Mouse (Mus musculus) G1E (cell line): Measurements from ENCODE around the gene Prickle1. TPM values are rescaled to one million over a fixed set of nuclear protein-coding genes. Genes with fewer than 3 reads are reported as not detected.

Experiments used
- ATAC-seq: 2 replicates; pipeline ENCODE4 v1.8.0; 2016; ENCODE audit warnings: mild to moderate bottlenecking; ENCODE audit not compliant: insufficient number of reproducible peaks, poor library complexity, low FRiP score, severe bottlenecking; ENCODE audit errors: extremely low read depth
- DNase-seq: peaks from one replicate; pipeline ENCODE4 v3.0.0; 2012; ENCODE audit warnings: low spot score
- H3K27me3 ChIP-seq: 2 replicates; pipeline ENCODE4 v1.6.1; 2012; ENCODE audit warnings: mild to moderate bottlenecking, low read length, inconsistent platforms; ENCODE audit not compliant: insufficient read depth
- H3K36me3 ChIP-seq: replicated peaks from 2 replicates; pipeline ENCODE3; 2012; ENCODE audit warnings: mild to moderate bottlenecking, inconsistent platforms
- H3K4me1 ChIP-seq: 2 replicates; pipeline ENCODE4 v1.6.1; 2012; ENCODE audit warnings: low read depth, low read length, inconsistent platforms, mixed read lengths; ENCODE audit not compliant: insufficient read depth
- H3K4me3 ChIP-seq: 2 replicates; pipeline ENCODE4 v1.5.1; 2012; ENCODE audit warnings: low read depth, mild to moderate bottlenecking, inconsistent platforms, low read length, moderate library complexity, mixed read lengths
- H3K9me3 ChIP-seq: replicated peaks from 2 replicates; pipeline ENCODE4 v1.6.1; 2012; ENCODE audit warnings: inconsistent platforms
- CTCF ChIP-seq: IDR thresholded peaks from 2 replicates; pipeline ENCODE4 v1.5.1; 2012; ENCODE audit warnings: low read depth, low read length, inconsistent platforms, mixed read lengths
- GATA1 ChIP-seq: IDR thresholded peaks from 2 replicates; pipeline ENCODE4 v1.6.1; 2012; ENCODE audit warnings: borderline replicate concordance, low read length, inconsistent platforms, mixed read lengths
- GATA2 ChIP-seq: IDR thresholded peaks from 2 replicates; pipeline ENCODE4 v1.6.1; 2012; ENCODE audit warnings: low read depth, low read length, inconsistent platforms, borderline replicate concordance
- POLR2AphosphoS5 ChIP-seq: IDR thresholded peaks from 2 replicates; pipeline ENCODE4 v1.6.1; 2012; ENCODE audit warnings: low read depth, low read length, inconsistent platforms; ENCODE audit not compliant: insufficient replicate concordance
- TAL1 ChIP-seq: conservative IDR thresholded peaks from 2 replicates; pipeline ENCODE4 v1.6.1; 2012; ENCODE audit warnings: low read depth, low read length, inconsistent platforms, mixed read lengths
- polyA plus RNA-seq: library from polyadenylated mRNA; stranded (reverse); fragments of >175 nt; gene quantifications from 2 replicates; pipeline ENCODE4 v1.2.3, GENCODE M21; 2012
- total RNA-seq, 2 experiments: library from RNA; stranded (forward) in 1 of 2; stranded (reverse) in 1 of 2; fragments of 200-1000 nt in 1 of 2; fragments of >200 nt in 1 of 2; fragmentation: Nextera tagmentation in 1 of 2; gene quantifications; 2 replicates each; pipeline ENCODE4 v1.2.3; 2014 to 2017

The Prickle1 gene
- total and polyA plus RNA-seq, 3 experiments, result under 0.01 TPM; not detected in 2

DNA sequence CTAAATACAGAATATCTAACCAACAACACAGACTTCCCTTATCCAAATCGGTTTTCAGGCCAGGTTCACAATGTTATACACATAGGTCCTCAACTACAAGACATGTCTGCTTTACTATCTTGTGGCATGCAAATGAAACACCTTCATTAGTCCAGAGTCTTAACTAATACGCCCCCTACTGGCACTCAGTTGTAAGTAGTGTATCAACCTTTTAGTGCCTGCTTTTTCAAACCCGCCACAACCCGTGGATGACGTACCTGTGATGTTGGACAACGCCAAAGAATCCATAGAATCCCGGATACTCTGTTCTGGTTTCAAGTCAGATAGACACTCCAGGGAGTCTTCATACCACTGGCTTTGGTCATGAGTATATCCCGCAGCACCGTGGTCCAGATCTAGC is 93.0 kb downstream of the Prickle1 start:
- TF ChIP-seq CTCF, result no peak
- TF ChIP-seq TAL1, result no peak
- no peak for TF ChIP-seq GATA2
- TF ChIP-seq POLR2AphosphoS5, result no peak
- no peak for TF ChIP-seq GATA1
- no peak for ATAC-seq
- no peaks in the 10 kb centered on the region for H3K4me1 ChIP-seq

DNA sequence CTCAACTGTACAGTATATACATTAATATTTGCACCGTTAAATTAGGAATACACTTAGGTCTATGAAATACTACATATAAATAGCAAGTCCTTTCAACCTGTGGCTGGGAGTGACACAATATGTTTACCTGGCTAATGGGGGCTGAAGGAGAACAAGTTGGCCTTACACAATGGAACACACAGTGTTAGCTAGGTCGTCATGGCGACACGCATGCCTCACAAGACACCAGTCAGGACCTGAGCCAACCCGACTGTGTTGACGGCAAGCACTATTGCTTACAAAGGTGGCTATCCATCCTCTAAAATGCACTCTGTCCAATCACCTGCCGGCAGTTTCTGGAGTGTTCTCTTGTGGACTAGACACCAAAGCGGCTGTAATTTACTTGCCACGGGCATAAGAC is 95.8 kb downstream of the Prickle1 start:
- Histone ChIP-seq H3K27me3 (no peaks in the 10 kb centered on the region), H3K4me3 (no peak overlapping the region), H3K4me1 (no peaks in the 10 kb centered on the region), H3K9me3 (peaks cover 3% of the 10 kb centered on the region; the same call in 1 of the 2 replicates), H3K36me3 (peaks cover 56% of the 10 kb centered on the region)
- no peak for TF ChIP-seq POLR2AphosphoS5
- TF ChIP-seq CTCF, result no peak
- TF ChIP-seq GATA2, result no peak
- no peak for TF ChIP-seq GATA1
- TF ChIP-seq TAL1, result no peak
- ATAC-seq (no peak), DNase-seq (no peak)

More for the DNA sequence above, 93.0 kb downstream of the Prickle1 start:
- H3K36me3 ChIP-seq, result peaks cover 39% of the 10 kb centered on the region
- H3K27me3 ChIP-seq, result no peaks in the 10 kb centered on the region
- H3K4me3 ChIP-seq, result no peak overlapping the region
- DNase-seq, result no peak
- H3K9me3 ChIP-seq, result peaks cover 3% of the 10 kb centered on the region; the same call in 1 of the 2 replicates

DNA sequence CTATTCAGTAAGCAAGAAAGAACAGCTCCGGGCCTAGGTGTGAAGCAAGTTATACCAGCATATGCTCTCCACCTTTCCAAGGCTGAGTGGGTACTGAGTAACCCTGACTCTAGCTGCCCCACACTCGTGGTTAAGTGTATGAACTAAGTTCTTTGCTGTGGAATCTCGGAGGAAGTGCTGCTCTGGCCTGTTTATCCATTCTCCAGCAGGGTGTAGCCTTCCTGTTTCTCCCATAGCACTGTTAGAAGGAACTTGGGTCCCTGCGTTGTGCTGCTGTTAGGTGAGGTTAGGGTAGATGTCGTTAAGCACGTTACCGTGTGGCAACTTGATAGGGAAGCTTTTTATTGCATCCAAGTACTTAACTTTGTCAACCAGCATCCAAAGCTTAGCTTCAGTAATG is 101.0 kb downstream of the Prickle1 start:
- no peaks in the 10 kb centered on the region for H3K4me1 ChIP-seq
- DNase-seq (no peak), ATAC-seq (no peak)
- H3K9me3 ChIP-seq, result no peaks in the 10 kb centered on the region
- no peaks in the 10 kb centered on the region for H3K27me3 ChIP-seq
- no peak for TF ChIP-seq POLR2AphosphoS5
- TF ChIP-seq CTCF, result no peak
- TF ChIP-seq GATA2, result no peak
- TF ChIP-seq TAL1, result no peak
- TF ChIP-seq GATA1, result no peak
- H3K36me3 ChIP-seq, result peaks cover 71% of the 10 kb centered on the region
- no peak overlapping the region for H3K4me3 ChIP-seq

DNA sequence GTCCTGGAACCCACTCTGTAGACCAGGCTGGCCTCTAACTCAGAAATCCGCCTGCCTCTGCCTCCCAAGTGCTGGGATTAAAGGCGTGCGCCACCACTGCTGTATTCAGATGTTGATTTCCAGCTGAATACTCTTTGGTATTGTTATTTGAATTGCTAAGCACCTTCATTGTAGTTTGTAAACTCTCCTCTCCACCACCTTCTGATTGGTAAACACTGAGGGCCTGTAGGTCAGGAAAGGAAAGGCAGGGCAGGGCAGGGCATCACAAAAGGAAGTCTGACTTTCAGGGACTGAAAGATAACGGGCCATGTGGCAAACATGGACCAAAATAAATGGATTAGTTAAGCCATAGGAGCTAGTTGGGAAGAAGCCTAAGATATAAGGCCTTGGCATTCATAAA is 106.1 kb downstream of the Prickle1 start:
- no peak overlapping the region for H3K4me3 ChIP-seq
- ATAC-seq (no peak), DNase-seq (no peak)
- no peaks in the 10 kb centered on the region for H3K27me3 ChIP-seq
- 0 out of 2 replicates have a peak, but pooled peaks cover 2% of the 10 kb centered on the region for H3K4me1 ChIP-seq
- peaks cover 66% of the 10 kb centered on the region for H3K36me3 ChIP-seq
- TF ChIP-seq TAL1 (no peak), GATA2 (no peak), GATA1 (no peak), POLR2AphosphoS5 (no peak), CTCF (no peak)
- no peaks in the 10 kb centered on the region for H3K9me3 ChIP-seq

DNA sequence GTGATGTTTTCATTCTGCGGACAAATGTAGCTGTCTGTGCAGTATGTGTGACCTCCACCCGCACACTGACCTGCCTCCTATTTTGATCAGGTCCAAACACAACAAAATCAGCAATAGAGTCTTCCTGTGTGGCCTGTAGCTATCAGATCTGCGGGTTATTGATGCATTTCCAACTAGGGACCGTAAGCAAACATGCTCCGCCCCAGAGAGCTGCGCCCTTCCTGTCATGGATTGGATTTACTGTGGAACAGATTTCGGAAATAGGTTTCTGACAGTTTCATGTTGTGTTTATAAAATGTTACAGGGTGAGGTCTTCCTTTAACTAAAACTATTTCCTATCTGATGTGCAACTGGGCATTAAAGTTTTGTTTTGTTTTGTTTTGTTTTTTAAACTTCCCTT is 109.6 kb downstream of the Prickle1 start:
- no peak overlapping the region for H3K4me3 ChIP-seq
- H3K4me1 ChIP-seq, result 0 out of 2 replicates have a peak, but pooled peaks cover 2% of the 10 kb centered on the region
- TF ChIP-seq POLR2AphosphoS5, result no peak
- TF ChIP-seq GATA1, result no peak
- TF ChIP-seq GATA2, result no peak
- TF ChIP-seq TAL1, result no peak
- no peak for TF ChIP-seq CTCF
- no peaks in the 10 kb centered on the region for H3K9me3 ChIP-seq
- DNase-seq (no peak), ATAC-seq (no peak)
- H3K36me3 ChIP-seq, result peaks cover 69% of the 10 kb centered on the region
- H3K27me3 ChIP-seq, result no peaks in the 10 kb centered on the region

DNA sequence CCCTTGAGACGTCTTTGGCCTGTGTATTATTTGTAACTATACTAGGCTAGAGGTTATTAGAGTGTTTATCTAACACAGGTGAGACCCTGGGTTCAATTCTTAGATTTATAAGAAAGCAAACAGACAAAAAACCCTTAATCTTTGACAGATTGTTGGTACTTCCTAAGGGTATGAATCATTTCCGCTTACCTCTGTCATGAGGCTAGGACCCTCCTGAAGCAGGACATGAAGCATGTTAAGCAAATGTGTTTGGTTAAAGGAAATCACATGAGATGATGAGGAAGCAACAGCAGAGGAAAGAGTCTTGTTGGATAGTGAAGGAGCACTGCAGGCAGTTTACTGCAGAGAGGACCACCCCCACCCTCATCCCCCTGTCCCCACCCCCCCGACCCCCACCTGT is 110.4 kb downstream of the Prickle1 start:
- Histone ChIP-seq H3K27me3 (no peaks in the 10 kb centered on the region), H3K36me3 (peaks cover 65% of the 10 kb centered on the region), H3K4me3 (no peak overlapping the region), H3K9me3 (no peaks in the 10 kb centered on the region), H3K4me1 (0 out of 2 replicates have a peak, but pooled peaks cover 2% of the 10 kb centered on the region)
- DNase-seq (no peak), ATAC-seq (no peak)
- TF ChIP-seq GATA2 (no peak), TAL1 (no peak), POLR2AphosphoS5 (no peak), GATA1 (no peak), CTCF (no peak)
